ENCODE assay signal across 8 mouse cellular contexts in the genomic region with DNA sequence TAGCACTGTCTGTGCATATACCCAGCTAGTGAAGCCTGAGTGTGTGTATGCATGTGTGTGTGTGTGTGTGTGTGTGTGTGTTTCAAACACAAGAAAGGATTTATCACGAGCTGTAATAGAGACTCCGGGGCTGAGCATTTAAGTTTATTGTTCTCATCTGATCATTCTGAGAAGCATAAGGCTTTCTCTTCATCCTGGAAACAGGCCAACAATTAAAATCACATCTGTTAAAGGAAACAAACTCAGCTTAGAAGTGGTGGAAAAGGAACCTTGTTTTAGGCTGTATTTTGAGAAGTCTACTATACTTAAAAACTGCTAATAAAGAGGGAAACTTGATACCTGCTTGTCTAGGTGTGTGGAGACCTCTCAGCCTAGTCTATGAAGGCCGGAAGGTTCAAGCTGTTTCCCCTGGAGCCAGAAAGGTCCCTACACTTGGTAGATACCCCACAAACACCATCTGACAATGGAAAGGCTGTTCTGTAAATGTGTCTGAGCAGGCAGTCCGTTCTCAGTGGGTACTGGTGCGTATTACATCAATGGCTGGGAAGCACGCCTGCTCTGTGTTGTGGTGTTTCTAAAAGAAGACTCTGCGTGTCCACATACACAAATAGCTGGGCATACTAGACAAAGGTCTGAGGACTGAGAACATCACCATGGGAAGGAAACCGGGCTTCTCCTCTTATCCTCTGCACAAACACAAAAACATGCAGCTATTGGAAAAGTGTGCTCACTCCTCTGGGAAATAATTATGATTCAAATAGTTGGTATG.
DNase-seq lines count a peak whose midpoint lies in the region; ATAC-seq lines count a peak whose summit lies in the region.

No protein-coding gene starts in this region.

- H3K36me3 ChIP-seq in kidney, embryonic 16.5 days (ENCODE audit: insufficient read depth, low read length), result no peaks in the 10 kb centered on the region
- H3K36me3 ChIP-seq in heart, embryonic 12.5 days, result no peaks in the 10 kb centered on the region

- H3K9ac ChIP-seq in kidney, embryonic 16.5 days (replicated peaks; ENCODE audit: low read length), result no peak overlapping the region
- no peak overlapping the region for H3K9ac ChIP-seq in heart, embryonic 12.5 days

- H3K4me1 ChIP-seq in kidney, embryonic 16.5 days (ENCODE audit: insufficient read depth, low read length), result peaks cover 45% of the 10 kb centered on the region
- peaks cover 35% of the 10 kb centered on the region for H3K4me1 ChIP-seq in heart, embryonic 12.5 days (replicated peaks)

- H3K4me3 ChIP-seq in kidney, embryonic 16.5 days (ENCODE audit: low read length), result no peak overlapping the region
- no peak overlapping the region for H3K4me3 ChIP-seq in heart, embryonic 12.5 days

- ATAC-seq in kidney, embryonic 16.5 days (ENCODE audit: low FRiP score, low TSS enrichment), result peak; percentile 60
- no peak for ATAC-seq in heart, embryonic 12.5 days (ENCODE audit: insufficient number of reproducible peaks, low FRiP score)

- H3K4me2 ChIP-seq in kidney, embryonic 16.5 days (replicated peaks; ENCODE audit: low read depth, low read length), result peak overlapping the region; percentile 19
- H3K4me2 ChIP-seq in heart, embryonic 12.5 days, result no peak overlapping the region

- WGBS in kidney, embryonic 16.5 days, result 23% methylated on average over 8 of the region's 8 CpGs
- WGBS in heart, embryonic 12.5 days, result 52% methylated on average over 8 of the region's 8 CpGs

- peak overlapping the region; percentile 96 for H3K27ac ChIP-seq in kidney, embryonic 16.5 days (ENCODE audit: low read length)
- peak overlapping the region; percentile 89 for H3K27ac ChIP-seq in heart, embryonic 12.5 days (ENCODE audit: poor library complexity, severe bottlenecking)

- H3K27me3 ChIP-seq in kidney, embryonic 16.5 days (ENCODE audit: insufficient read depth, low read length), result no peaks in the 10 kb centered on the region
- H3K27me3 ChIP-seq in heart, embryonic 12.5 days (replicated peaks), result no peaks in the 10 kb centered on the region

- no peak for DNase-seq in kidney, adult 8-10 months
- peak; percentile 14 to 23 for DNase-seq in cerebellum, postnatal 14 days
- peak; percentile 15 for DNase-seq in lung, postnatal 36 days
- DNase-seq in right cerebral cortex, postnatal 25 days, result no peak
- no peak for DNase-seq in T-cell, adult 2 months (ENCODE audit: low spot score)
- DNase-seq in urinary bladder, postnatal 4 days (ENCODE audit: low spot score in 2 of 2), result no peak

- no peaks in the 10 kb centered on the region for H3K9me3 ChIP-seq in kidney, embryonic 16.5 days (ENCODE audit: low read length)
- H3K9me3 ChIP-seq in heart, embryonic 12.5 days (replicated peaks), result no peaks in the 10 kb centered on the region

Comparison
In these comparisons a context has a peak if more than half of its experiments do, and no peak if none do; other contexts are left out.
1. DNase-seq: peak in cerebellum, postnatal 14 days (2 of 2) and lung, postnatal 36 days (single experiment); none in kidney, adult 8-10 months (0 of 2), right cerebral cortex, postnatal 25 days (single experiment), T-cell, adult 2 months (single experiment) and urinary bladder, postnatal 4 days (0 of 2).